Mouse (Mus musculus) E14TG2a.4 (cell line): ENCODE data around the gene Ifna6.

Source experiments
- CTCF ChIP-seq: conservative IDR thresholded peaks from 2 replicates; pipeline ENCODE4 v1.5.1; 2014; ENCODE audit warnings: low read length
- NANOG ChIP-seq: IDR thresholded peaks from 2 replicates; pipeline ENCODE4 v1.6.1; 2014; ENCODE audit warnings: borderline replicate concordance, low read length, mixed read lengths
- POU5F1 ChIP-seq: IDR thresholded peaks from 2 replicates; pipeline ENCODE4 v1.6.1; 2014; ENCODE audit warnings: low read length, borderline replicate concordance

- TF ChIP-seq CTCF: no peak
- TF ChIP-seq POU5F1: no peak
- no peak for TF ChIP-seq NANOG
These were observed 32.0 kb downstream of the Ifna6 start for GRCm38 (mm10) chr4:88859214-88859613.
